Mouse (Mus musculus) E14TG2a.4 (cell line): ENCODE data around the gene Fam13a.

ENCODE experiments used
- CTCF ChIP-seq: conservative IDR thresholded peaks from 2 replicates; pipeline ENCODE4 v1.5.1; 2014; ENCODE audit warnings: low read length
- NANOG ChIP-seq: IDR thresholded peaks from 2 replicates; pipeline ENCODE4 v1.6.1; 2014; ENCODE audit warnings: borderline replicate concordance, low read length, mixed read lengths
- POU5F1 ChIP-seq: IDR thresholded peaks from 2 replicates; pipeline ENCODE4 v1.6.1; 2014; ENCODE audit warnings: low read length, borderline replicate concordance

DNA sequence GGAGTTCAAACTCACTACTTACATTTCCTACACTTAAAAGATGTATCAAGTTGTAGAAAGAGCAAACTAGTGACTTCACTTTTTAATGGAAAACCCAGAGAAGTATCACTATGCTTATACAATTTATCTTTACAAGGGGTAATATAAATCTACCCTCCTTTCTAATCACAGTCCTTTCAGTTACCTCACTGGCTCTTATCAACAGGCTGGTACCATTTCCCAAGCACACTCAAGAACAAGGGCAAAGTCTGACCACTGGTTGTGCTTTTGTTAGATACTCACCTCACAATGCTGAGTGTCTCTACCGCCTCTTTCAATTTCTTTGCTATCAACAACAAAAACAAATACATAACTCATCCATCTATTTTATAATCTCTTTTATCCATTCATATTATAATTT lies 51.5 kb downstream of the Fam13a start:
- TF ChIP-seq CTCF (no peak), POU5F1 (no peak), NANOG (no peak)
